Mouse (Mus musculus): ENCODE results near the gene Col4a2.

GRCm38 (mm10) chr8:11331561-11331960 lies 19.0 kb downstream of the Col4a2 start:
- TF ChIP-seq CTCF (IDR thresholded peaks at IDR 0.05; ENCODE audit: borderline replicate concordance, extremely low read depth, insufficient read depth, insufficient read length) (no peak), POLR2A (IDR thresholded peaks at IDR 0.05; ENCODE audit: borderline replicate concordance, extremely low read depth, insufficient read depth, insufficient read length, poor library complexity, severe bottlenecking) (no peak)

All from brain, embryonic 14.5 days (tissue).